8 mouse cellular contexts compared by ENCODE assay signal in genomic region chr3:127408684-127409550, GRCm38 (mm10).
DNase-seq lines count a peak whose midpoint lies in the region; ATAC-seq and TF ChIP-seq lines count a peak whose summit lies in the region.

No protein-coding gene starts in this region.

- peak; percentile 94 for ATAC-seq in embryonic facial prominence, embryonic 15.5 days (ENCODE audit: insufficient number of reproducible peaks, low FRiP score, low TSS enrichment, low read depth)
- ATAC-seq in liver, embryonic 15.5 days (ENCODE audit: insufficient read depth) = peak; percentile 47
- peak; percentile 99 for ATAC-seq in neural tube, embryonic 13.5 days (ENCODE audit: low read depth)

- H3K79me2 ChIP-seq in C2C12 (ENCODE audit: control insufficient read depth, insufficient read depth) = no peaks in the 10 kb centered on the region

- H3K27me3 ChIP-seq in C2C12 (ENCODE audit: control insufficient read depth, insufficient read depth, insufficient read length) = no peaks in the 10 kb centered on the region
- no peaks in the 10 kb centered on the region for H3K27me3 ChIP-seq in embryonic facial prominence, embryonic 15.5 days
- 0 out of 2 replicates have a peak, but pooled peaks cover 5% of the 10 kb centered on the region for H3K27me3 ChIP-seq in liver, embryonic 15.5 days
- no peaks in the 10 kb centered on the region for H3K27me3 ChIP-seq in neural tube, embryonic 13.5 days

- H3K36me3 ChIP-seq in C2C12 (ENCODE audit: control insufficient read depth, insufficient read depth) = no peaks in the 10 kb centered on the region
- no peaks in the 10 kb centered on the region for H3K36me3 ChIP-seq in embryonic facial prominence, embryonic 15.5 days
- H3K36me3 ChIP-seq in liver, embryonic 15.5 days (replicated peaks) = no peaks in the 10 kb centered on the region
- H3K36me3 ChIP-seq in neural tube, embryonic 13.5 days = no peaks in the 10 kb centered on the region

- 15% methylated on average over 23 of the region's 23 CpGs for WGBS in embryonic facial prominence, embryonic 15.5 days
- 18% methylated on average over 23 of the region's 23 CpGs for WGBS in liver, embryonic 15.5 days (ENCODE audit: insufficient replicate concordance)
- WGBS in neural tube, embryonic 13.5 days = 16% methylated on average over 23 of the region's 23 CpGs

- no peak overlapping the region for H3K4me3 ChIP-seq in C2C12 (ENCODE audit: insufficient read depth, poor library complexity, severe bottlenecking)
- peak overlapping the region; percentile 58 for H3K4me3 ChIP-seq in embryonic facial prominence, embryonic 15.5 days (replicated peaks)
- peak overlapping the region; percentile 44 for H3K4me3 ChIP-seq in liver, embryonic 15.5 days (replicated peaks)
- H3K4me3 ChIP-seq in neural tube, embryonic 13.5 days = peak overlapping the region; percentile 55

- H3K79me3 ChIP-seq in C2C12 (ENCODE audit: low read depth) = no peaks in the 10 kb centered on the region

- peak overlapping the region; percentile 19 for H3ac ChIP-seq in C2C12 (ENCODE audit: control insufficient read depth, insufficient read length, low read depth)

- no peak for TF ChIP-seq CTCF in C2C12 (IDR thresholded peaks at IDR 0.05; ENCODE audit: control insufficient read depth, insufficient read depth, insufficient read length)

- no peaks in the 10 kb centered on the region for H3K9me3 ChIP-seq in embryonic facial prominence, embryonic 15.5 days (replicated peaks)
- H3K9me3 ChIP-seq in liver, embryonic 15.5 days (replicated peaks) = no peaks in the 10 kb centered on the region
- H3K9me3 ChIP-seq in neural tube, embryonic 13.5 days = no peaks in the 10 kb centered on the region

- H3K4me1 ChIP-seq in embryonic facial prominence, embryonic 15.5 days = peaks cover 18% of the 10 kb centered on the region
- H3K4me1 ChIP-seq in liver, embryonic 15.5 days (replicated peaks) = peaks cover 19% of the 10 kb centered on the region
- peaks cover 43% of the 10 kb centered on the region for H3K4me1 ChIP-seq in neural tube, embryonic 13.5 days (replicated peaks)

- peak; percentile 6 to 15 for DNase-seq in adrenal gland, postnatal 4 days (ENCODE audit: low spot score in 2 of 2)
- peak; percentile 77 to 83 for DNase-seq in heart, adult 9 months (ENCODE audit: low spot score in 2 of 2)
- peak; percentile 91 for DNase-seq in layer of hippocampus, adult 11-12 months (ENCODE audit: low spot score)
- DNase-seq in urinary bladder, postnatal 14 days (ENCODE audit: low spot score) = peak; percentile 57

- H3K27ac ChIP-seq in embryonic facial prominence, embryonic 15.5 days (replicated peaks) = peak overlapping the region; percentile 82
- no peak overlapping the region for H3K27ac ChIP-seq in liver, embryonic 15.5 days (replicated peaks)
- H3K27ac ChIP-seq in neural tube, embryonic 13.5 days (replicated peaks) = peak overlapping the region; percentile 93

- H3K4me2 ChIP-seq in embryonic facial prominence, embryonic 15.5 days (replicated peaks) = peak overlapping the region; percentile 76
- H3K4me2 ChIP-seq in liver, embryonic 15.5 days = peak overlapping the region; percentile 60
- H3K4me2 ChIP-seq in neural tube, embryonic 13.5 days = peak overlapping the region; percentile 77

- peak overlapping the region; percentile 47 for H3K9ac ChIP-seq in embryonic facial prominence, embryonic 15.5 days
- no peak overlapping the region for H3K9ac ChIP-seq in liver, embryonic 15.5 days
- H3K9ac ChIP-seq in neural tube, embryonic 13.5 days = peak overlapping the region; percentile 76

TF ChIP-seq in C2C12, 6 proteins besides CTCF, POLR2A, EP300 and RAD21:
- TF ChIP-seq MYOD1 (IDR thresholded peaks at IDR 0.05; ENCODE audit: control insufficient read depth, insufficient read length, low read depth) (no peak), MAX (IDR thresholded peaks at IDR 0.05) (no peak), CEBPB (IDR thresholded peaks at IDR 0.05; ENCODE audit: low read depth) (peak; percentile 17), USF1 (IDR thresholded peaks at IDR 0.05; ENCODE audit: low read depth) (peak; percentile 53), FOSL1 (IDR thresholded peaks at IDR 0.05; ENCODE audit: insufficient read depth, low read length, poor library complexity, severe bottlenecking) (no peak), MYOG (IDR thresholded peaks at IDR 0.05; ENCODE audit: control insufficient read depth, extremely low read depth, insufficient read length) (no peak)

Comparison
In these comparisons a context has a peak if more than half of its experiments do, and no peak if none do; other contexts are left out.
1. DNase-seq: peak in every context shown above with its lines; median percentile 91 in layer of hippocampus, adult 11-12 months; 80 in heart, adult 9 months; 57 in urinary bladder, postnatal 14 days; 10 in adrenal gland, postnatal 4 days.
2. ATAC-seq: peak in every context shown above with its lines; median percentile 99 in neural tube, embryonic 13.5 days; 94 in embryonic facial prominence, embryonic 15.5 days; 47 in liver, embryonic 15.5 days.